Mouse (Mus musculus): ENCODE data around the gene Zfp747. TPM values are rescaled to one million over a fixed set of nuclear protein-coding genes. Genes with fewer than 3 reads are reported as not detected.
"Not testable (repeated sequence)": the region's sequence is repeated elsewhere in the genome, so short reads cannot be mapped to it uniquely, and the experiment has no call there.

The Zfp747 gene
- polyA plus RNA-seq, 1 experiment, result 0.08 TPM

DNA sequence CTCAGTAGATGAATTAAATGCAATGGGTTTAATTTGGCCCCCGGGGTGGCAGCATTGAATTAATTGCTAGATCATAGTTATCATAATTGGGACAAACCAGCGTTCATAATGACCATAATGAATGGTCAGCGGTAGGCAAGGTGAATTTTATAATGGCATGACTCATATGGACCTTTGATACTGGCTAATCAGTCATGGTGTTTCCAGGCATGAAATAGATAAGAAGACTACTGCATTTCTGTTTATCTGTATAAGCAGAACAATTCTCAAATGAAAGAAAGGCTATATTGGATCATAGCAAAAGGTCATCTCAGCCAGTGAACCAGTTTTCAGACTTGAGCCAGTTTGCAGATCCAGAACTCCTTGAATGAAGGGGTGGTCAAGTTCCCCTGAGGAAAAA, 24.5 kb upstream of the Zfp747 start:
- H3K27me3 ChIP-seq (ENCODE audit: control insufficient read depth), result peaks cover 15% of the 10 kb centered on the region
- no peaks in the 10 kb centered on the region; the same call in 1 of the 2 replicates for H3K36me3 ChIP-seq (ENCODE audit: control insufficient read depth)
- no peak overlapping the region for H3K4me3 ChIP-seq (replicated peaks)
- H3K4me1 ChIP-seq (ENCODE audit: control insufficient read depth), result peaks cover 12% of the 10 kb centered on the region
- no peak for TF ChIP-seq TAL1 (IDR thresholded peaks at IDR 0.05; ENCODE audit: low read length)
- no peak for TF ChIP-seq GATA1 (IDR thresholded peaks at IDR 0.05; ENCODE audit: low read length)
- H3K9me3 ChIP-seq (ENCODE audit: control insufficient read depth, low read length), result no peaks in the 10 kb centered on the region; the same call in 1 of the 2 replicates

DNA sequence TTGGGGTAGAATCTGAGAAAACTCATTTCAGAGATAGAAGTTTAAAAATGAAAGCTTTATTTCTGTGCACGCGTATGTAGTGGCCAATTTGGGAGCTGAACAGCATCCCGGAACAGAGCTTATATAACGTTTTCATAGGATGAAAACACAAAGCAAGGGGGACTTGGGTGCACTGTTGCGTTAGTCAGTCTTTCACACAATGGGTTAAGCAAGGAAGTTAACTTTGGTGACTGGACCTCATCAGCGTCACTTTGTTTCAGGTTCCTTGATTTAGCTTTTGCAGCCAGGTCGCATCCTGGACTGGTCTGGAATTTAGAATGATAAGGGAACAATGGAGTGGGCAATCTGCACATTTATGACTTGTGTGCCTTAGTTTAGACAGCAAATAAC, 18.1 kb upstream of the Zfp747 start:
- peaks cover 11% of the 10 kb centered on the region for H3K36me3 ChIP-seq (ENCODE audit: control insufficient read depth)
- peaks cover 15% of the 10 kb centered on the region for H3K27me3 ChIP-seq (ENCODE audit: control insufficient read depth)
- TF ChIP-seq TAL1 (IDR thresholded peaks at IDR 0.05; ENCODE audit: low read length), result no peak
- no peak for TF ChIP-seq GATA1 (IDR thresholded peaks at IDR 0.05; ENCODE audit: low read length)
- H3K9me3 ChIP-seq (ENCODE audit: control insufficient read depth, low read length), result peaks cover 5% of the 10 kb centered on the region
- peaks cover 24% of the 10 kb centered on the region for H3K4me1 ChIP-seq (ENCODE audit: control insufficient read depth)
- peak overlapping the region; percentile 75 for H3K4me3 ChIP-seq (replicated peaks)

GRCm38 (mm10) chr7:127393157-127393943, 17.5 kb upstream of the Zfp747 start, which contains the start of gene E430018J23Rik:
Gene E430018J23Rik, minus strand, starts transcription at chr7:127393629.
- H3K36me3 ChIP-seq (ENCODE audit: control insufficient read depth), result peaks cover 11% of the 10 kb centered on the region
- no peak for TF ChIP-seq GATA1 (IDR thresholded peaks at IDR 0.05; ENCODE audit: low read length)
- peaks cover 24% of the 10 kb centered on the region for H3K4me1 ChIP-seq (ENCODE audit: control insufficient read depth)
- peaks cover 15% of the 10 kb centered on the region for H3K27me3 ChIP-seq (ENCODE audit: control insufficient read depth)
- H3K9me3 ChIP-seq (ENCODE audit: control insufficient read depth, low read length), result peaks cover 5% of the 10 kb centered on the region
- H3K4me3 ChIP-seq (replicated peaks), result peak within 1 kb of the TSS; percentile 75

GRCm38 (mm10) chr7:127392251-127392824, 16.5 kb upstream of the Zfp747 start:
- Histone ChIP-seq H3K27me3 (ENCODE audit: control insufficient read depth) (peaks cover 9% of the 10 kb centered on the region), H3K4me3 (replicated peaks) (peak overlapping the region; percentile 75), H3K36me3 (ENCODE audit: control insufficient read depth) (peaks cover 11% of the 10 kb centered on the region), H3K9me3 (ENCODE audit: control insufficient read depth, low read length) (peaks cover 5% of the 10 kb centered on the region), H3K4me1 (ENCODE audit: control insufficient read depth) (peaks cover 24% of the 10 kb centered on the region)
- TF ChIP-seq GATA1 (IDR thresholded peaks at IDR 0.05; ENCODE audit: low read length), result no peak
- TF ChIP-seq TAL1 (IDR thresholded peaks at IDR 0.05; ENCODE audit: low read length), result no peak

- Histone ChIP-seq H3K4me1 (ENCODE audit: control insufficient read depth) (peaks cover 31% of the 10 kb centered on the region), H3K36me3 (ENCODE audit: control insufficient read depth) (peaks cover 11% of the 10 kb centered on the region), H3K9me3 (ENCODE audit: control insufficient read depth, low read length) (peaks cover 5% of the 10 kb centered on the region), H3K4me3 (replicated peaks) (no peak overlapping the region), H3K27me3 (ENCODE audit: control insufficient read depth) (peaks cover 4% of the 10 kb centered on the region)
- TF ChIP-seq TAL1 (IDR thresholded peaks at IDR 0.05; ENCODE audit: low read length) (no peak), GATA1 (IDR thresholded peaks at IDR 0.05; ENCODE audit: low read length) (no peak)
These were observed 15.7 kb upstream of the Zfp747 start for GRCm38 (mm10) chr7:127391538-127391937.

- Histone ChIP-seq H3K9me3 (ENCODE audit: control insufficient read depth, low read length) (peaks cover 8% of the 10 kb centered on the region), H3K4me1 (ENCODE audit: control insufficient read depth) (peaks cover 36% of the 10 kb centered on the region), H3K4me3 (replicated peaks) (no peak overlapping the region), H3K27me3 (ENCODE audit: control insufficient read depth) (no peaks in the 10 kb centered on the region), H3K36me3 (ENCODE audit: control insufficient read depth) (peaks cover 15% of the 10 kb centered on the region)
- TF ChIP-seq TAL1 (IDR thresholded peaks at IDR 0.05; ENCODE audit: low read length) (no peak), GATA1 (IDR thresholded peaks at IDR 0.05; ENCODE audit: low read length) (no peak)
These were observed 14.5 kb upstream of the Zfp747 start for GRCm38 (mm10) chr7:127390306-127390705.

GRCm38 (mm10) chr7:127388201-127388600, 12.4 kb upstream of the Zfp747 start:
- H3K4me3 ChIP-seq (replicated peaks); H3K27me3 ChIP-seq (ENCODE audit: control insufficient read depth): not testable (repeated sequence)
- Histone ChIP-seq H3K9me3 (ENCODE audit: control insufficient read depth, low read length) (peaks cover 21% of the 10 kb centered on the region), H3K36me3 (ENCODE audit: control insufficient read depth) (peaks cover 26% of the 10 kb centered on the region), H3K4me1 (ENCODE audit: control insufficient read depth) (peaks cover 25% of the 10 kb centered on the region)

DNA sequence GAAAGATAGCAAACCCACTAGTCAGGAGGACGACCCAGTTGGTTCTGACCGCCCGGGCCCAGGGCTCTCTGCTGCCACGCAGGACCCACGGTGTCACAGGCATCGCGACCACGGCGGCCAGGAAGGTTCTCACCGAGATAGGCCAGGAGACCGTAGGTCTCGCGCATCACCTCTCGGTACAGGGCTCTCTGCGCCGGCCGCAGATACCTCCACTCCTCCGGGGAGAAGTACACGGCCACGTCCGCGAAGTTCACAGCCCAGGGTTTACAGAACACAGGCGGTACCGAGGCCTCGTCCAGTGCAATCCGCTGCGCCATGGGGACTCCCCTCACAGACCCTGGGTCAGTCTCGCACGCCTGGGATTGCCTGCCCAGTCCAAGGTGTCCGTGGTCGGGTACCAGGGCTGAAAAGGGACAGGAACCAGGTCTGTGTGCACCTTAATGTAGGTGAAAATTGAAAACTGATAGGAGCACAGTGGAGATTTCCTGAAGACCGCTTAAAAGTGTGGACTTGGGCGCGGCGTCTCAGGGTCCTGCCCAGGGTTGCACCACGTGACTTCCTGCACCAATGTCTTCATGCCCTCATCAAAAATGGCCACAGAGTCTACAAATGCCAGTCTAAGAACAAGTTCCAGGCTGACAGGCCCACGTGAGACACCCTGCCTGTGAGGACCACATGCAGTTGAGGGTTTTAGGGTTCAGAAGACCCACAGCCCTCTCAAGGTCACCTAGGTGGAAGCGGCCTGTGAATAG, 11.0 kb upstream of the Zfp747 start, which contains the start of gene 9130019O22Rik:
TSS of gene 9130019O22Rik (minus strand) at position 526 of the 752 bp plus-strand sequence.
- TF ChIP-seq GATA1 (IDR thresholded peaks at IDR 0.05; ENCODE audit: low read length), result no peak
- no peak for TF ChIP-seq TAL1 (IDR thresholded peaks at IDR 0.05; ENCODE audit: low read length)
- peaks cover 25% of the 10 kb centered on the region for H3K36me3 ChIP-seq (ENCODE audit: control insufficient read depth)
- H3K4me3 ChIP-seq (replicated peaks), result peak within 1 kb of the TSS; percentile 69
- H3K9me3 ChIP-seq (ENCODE audit: control insufficient read depth, low read length), result peaks cover 24% of the 10 kb centered on the region
- H3K27me3 ChIP-seq (ENCODE audit: control insufficient read depth), result no peaks in the 10 kb centered on the region
- H3K4me1 ChIP-seq (ENCODE audit: control insufficient read depth), result peaks cover 13% of the 10 kb centered on the region

GRCm38 (mm10) chr7:127385560-127385959, 9.7 kb upstream of the Zfp747 start:
- H3K4me3 ChIP-seq (replicated peaks); H3K27me3 ChIP-seq (ENCODE audit: control insufficient read depth): not testable (repeated sequence)
- peaks cover 13% of the 10 kb centered on the region for H3K4me1 ChIP-seq (ENCODE audit: control insufficient read depth)

More at GRCm38 (mm10) chr7:127385560-127385959, 9.7 kb upstream of the Zfp747 start:
- Histone ChIP-seq H3K36me3 (ENCODE audit: control insufficient read depth) (peaks cover 18% of the 10 kb centered on the region), H3K9me3 (ENCODE audit: control insufficient read depth, low read length) (peaks cover 20% of the 10 kb centered on the region)
